Mouse (Mus musculus) MEL (cell line): ENCODE results near the gene Ccr6. TPM values are rescaled to one million over a fixed set of nuclear protein-coding genes. Genes with fewer than 3 reads are reported as not detected.

Source experiments
- DNase-seq: peaks from one replicate; pipeline ENCODE4 v3.0.0; 2011; ENCODE audit warnings: low read depth, low spot score
- H3K27ac ChIP-seq: 2 replicates; pipeline ENCODE4 v1.5.1; 2012; ENCODE audit warnings: low read depth, mild to moderate bottlenecking, control low read depth, low read length, moderate library complexity; ENCODE audit not compliant: control insufficient read depth
- H3K27me3 ChIP-seq, 2 experiments: fragments of 150-350 bp in 1 of 2; sonication (generic) in 1 of 2; 2 replicates each; pipeline ENCODE4 v1.6.1; 2012; ENCODE audit warnings: low read length in 2 of 2, mild to moderate bottlenecking in 2 of 2, improper control_type of control experiment in 1 of 2, moderate library complexity in 1 of 2; ENCODE audit not compliant: insufficient read depth in 2 of 2, control insufficient read depth in 1 of 2
- H3K36me3 ChIP-seq, 2 experiments: 2 replicates each; pipeline ENCODE4 v1.6.1; 2012 to 2014; ENCODE audit warnings: low read length in 2 of 2, improper control_type of control experiment in 1 of 2, inconsistent platforms in 1 of 2, mild to moderate bottlenecking in 1 of 2; ENCODE audit not compliant: insufficient read depth in 2 of 2, control insufficient read depth in 1 of 2
- H3K4me1 ChIP-seq, 2 experiments: fragments of 150-350 bp in 1 of 2; sonication (generic) in 1 of 2; 2 replicates each; pipeline ENCODE4 v1.6.1; 2012; ENCODE audit warnings: low read length in 2 of 2, improper control_type of control experiment in 1 of 2, mild to moderate bottlenecking in 1 of 2; ENCODE audit not compliant: insufficient read depth in 2 of 2, control insufficient read depth in 1 of 2
- H3K4me3 ChIP-seq, 2 experiments: fragments of 150-350 bp in 1 of 2; sonication (generic) in 1 of 2; 2 replicates each; pipeline ENCODE4 v1.5.1; 2012; ENCODE audit warnings: low read depth in 2 of 2, low read length in 2 of 2, mild to moderate bottlenecking in 2 of 2, moderate library complexity in 2 of 2, control low read depth in 1 of 2, improper control_type of control experiment in 1 of 2; ENCODE audit not compliant: control insufficient read depth in 1 of 2, insufficient read depth in 1 of 2
- H3K79me2 ChIP-seq: 2 replicates; pipeline ENCODE4 v1.6.1; 2012; ENCODE audit warnings: mild to moderate bottlenecking, low read length, moderate library complexity; ENCODE audit not compliant: control insufficient read depth, poor library complexity, insufficient read depth
- H3K9ac ChIP-seq: 2 replicates; pipeline ENCODE4 v1.6.1; 2012; ENCODE audit warnings: low read depth, mild to moderate bottlenecking, control low read depth, low read length, moderate library complexity; ENCODE audit not compliant: control insufficient read depth, poor library complexity, severe bottlenecking
- H3K9me3 ChIP-seq: fragments of 150-350 bp; sonication (generic); replicated peaks from 2 replicates; pipeline ENCODE4 v1.6.1; 2012; ENCODE audit warnings: mild to moderate bottlenecking, low read length, improper control_type of control experiment, moderate library complexity; ENCODE audit not compliant: insufficient read depth
- BHLHE40 ChIP-seq: IDR thresholded peaks from 2 replicates; pipeline ENCODE4 v1.6.1; 2012; ENCODE audit warnings: low read depth, mild to moderate bottlenecking, inconsistent platforms, low read length, improper control_type of control experiment, borderline replicate concordance
- CHD1 ChIP-seq: IDR thresholded peaks from 2 replicates; pipeline ENCODE4 v1.6.1; 2012; ENCODE audit warnings: low read depth, mild to moderate bottlenecking, inconsistent platforms, low read length, improper control_type of control experiment
- CTCF ChIP-seq, 3 experiments: IDR thresholded peaks in 2 of 3; conservative IDR thresholded peaks in 1 of 3; 2 replicates each; pipeline ENCODE4 v1.5.1; 2011 to 2012; ENCODE audit warnings: low read length in 3 of 3, low read depth in 2 of 3, mild to moderate bottlenecking in 2 of 3, improper control_type of control experiment in 1 of 3, inconsistent platforms in 1 of 3, mixed read lengths in 1 of 3, moderate library complexity in 1 of 3; ENCODE audit not compliant: control insufficient read depth in 1 of 3, insufficient read depth in 1 of 3, poor library complexity in 1 of 3, severe bottlenecking in 1 of 3
- EP300 ChIP-seq, 2 experiments: IDR thresholded peaks; 2 replicates each; pipeline ENCODE4 v1.6.1; 2011; ENCODE audit warnings: improper control_type of control experiment in 2 of 2, low read length in 2 of 2, low read depth in 1 of 2, mild to moderate bottlenecking in 1 of 2
- ETS1 ChIP-seq: IDR thresholded peaks from 2 replicates; pipeline ENCODE4 v1.6.1; 2012; ENCODE audit warnings: low read depth, mild to moderate bottlenecking, inconsistent platforms, low read length, improper control_type of control experiment, moderate library complexity
- HCFC1 ChIP-seq: IDR thresholded peaks from 2 replicates; pipeline ENCODE4 v1.6.1; 2012; ENCODE audit warnings: low read depth, mild to moderate bottlenecking, inconsistent platforms, low read length, improper control_type of control experiment, moderate library complexity
- KAT2A ChIP-seq: conservative IDR thresholded peaks from 2 replicates; pipeline ENCODE4 v1.6.1; 2012; ENCODE audit warnings: low read depth, low read length, improper control_type of control experiment, inconsistent platforms
- MAFK ChIP-seq: IDR thresholded peaks from 2 replicates; pipeline ENCODE4 v1.6.1; 2011; ENCODE audit warnings: low read depth, mild to moderate bottlenecking, low read length, improper control_type of control experiment, borderline replicate concordance
- MAX ChIP-seq: IDR thresholded peaks from 2 replicates; pipeline ENCODE4 v1.6.1; 2011; ENCODE audit warnings: low read length, improper control_type of control experiment
- MAZ ChIP-seq: IDR thresholded peaks from 2 replicates; pipeline ENCODE4 v1.6.1; 2012; ENCODE audit warnings: low read depth, mild to moderate bottlenecking, inconsistent platforms, low read length, improper control_type of control experiment
- MEF2A ChIP-seq: IDR thresholded peaks from 2 replicates; pipeline ENCODE4 v1.6.1; 2014; ENCODE audit warnings: low read depth, mild to moderate bottlenecking, inconsistent platforms, low read length, improper control_type of control experiment; ENCODE audit not compliant: poor library complexity, insufficient replicate concordance, severe bottlenecking; ENCODE audit errors: extremely low read depth
- NRF1 ChIP-seq: IDR thresholded peaks from 2 replicates; pipeline ENCODE4 v1.6.1; 2014; ENCODE audit warnings: low read depth, mild to moderate bottlenecking, inconsistent platforms, low read length, improper control_type of control experiment, moderate library complexity; ENCODE audit not compliant: poor library complexity, insufficient read depth, severe bottlenecking
- POLR2A ChIP-seq, 2 experiments: IDR thresholded peaks; 2 replicates each; pipeline ENCODE4 v1.6.1; 2011 to 2012; ENCODE audit warnings: low read length in 2 of 2, mild to moderate bottlenecking in 2 of 2, control low read depth in 1 of 2, improper control_type of control experiment in 1 of 2, low read depth in 1 of 2, moderate library complexity in 1 of 2; ENCODE audit not compliant: control insufficient read depth in 1 of 2, insufficient read depth in 1 of 2, poor library complexity in 1 of 2
- POLR2AphosphoS2 ChIP-seq: IDR thresholded peaks from 2 replicates; pipeline ENCODE4 v1.6.1; 2011; ENCODE audit warnings: low read length, improper control_type of control experiment
- POLR2AphosphoS5 ChIP-seq: IDR thresholded peaks from 2 replicates; pipeline ENCODE4 v1.6.1; 2012; ENCODE audit warnings: low read depth, borderline replicate concordance, mild to moderate bottlenecking, inconsistent platforms, low read length, moderate library complexity, mixed read lengths
- RAD21 ChIP-seq: IDR thresholded peaks from 2 replicates; pipeline ENCODE4 v1.6.1; 2011; ENCODE audit warnings: mild to moderate bottlenecking, low read depth, low read length, improper control_type of control experiment
- RCOR1 ChIP-seq: IDR thresholded peaks from 2 replicates; pipeline ENCODE4 v1.6.1; 2012; ENCODE audit warnings: low read depth, mild to moderate bottlenecking, inconsistent platforms, low read length, improper control_type of control experiment
- SIN3A ChIP-seq: IDR thresholded peaks from 2 replicates; pipeline ENCODE4 v1.6.1; 2012; ENCODE audit warnings: low read length, improper control_type of control experiment, inconsistent platforms
- SMC3 ChIP-seq: IDR thresholded peaks from 2 replicates; pipeline ENCODE4 v1.6.1; 2011; ENCODE audit warnings: low read depth, low read length, improper control_type of control experiment
- TAL1 ChIP-seq: IDR thresholded peaks from 2 replicates; pipeline ENCODE4 v1.6.1; 2012; ENCODE audit warnings: mild to moderate bottlenecking, inconsistent platforms, low read length, moderate library complexity, mixed read lengths
- TBP ChIP-seq: IDR thresholded peaks from 2 replicates; pipeline ENCODE4 v1.8.0; 2011; ENCODE audit warnings: low read depth, low read length, improper control_type of control experiment
- UBTF ChIP-seq: IDR thresholded peaks from 2 replicates; pipeline ENCODE4 v1.6.1; 2012; ENCODE audit warnings: low read depth, mild to moderate bottlenecking, inconsistent platforms, low read length, improper control_type of control experiment, moderate library complexity, borderline replicate concordance; ENCODE audit not compliant: insufficient read depth
- USF1 ChIP-seq: IDR thresholded peaks from 2 replicates; pipeline ENCODE4 v1.6.1; 2014; ENCODE audit warnings: low read depth, mild to moderate bottlenecking, inconsistent platforms, low read length, improper control_type of control experiment, moderate library complexity
- ZC3H11A ChIP-seq: IDR thresholded peaks from 2 replicates; pipeline ENCODE4 v1.6.1; 2012; ENCODE audit warnings: low read depth, mild to moderate bottlenecking, inconsistent platforms, low read length, improper control_type of control experiment
- ZMIZ1 ChIP-seq: IDR thresholded peaks from 2 replicates; pipeline ENCODE4 v1.6.1; 2012; ENCODE audit warnings: low read depth, mild to moderate bottlenecking, inconsistent platforms, low read length, improper control_type of control experiment, moderate library complexity
- ZNF384 ChIP-seq: IDR thresholded peaks from 2 replicates; pipeline ENCODE4 v1.6.1; 2012; ENCODE audit warnings: low read depth, mild to moderate bottlenecking, inconsistent platforms, low read length, improper control_type of control experiment
- polyA plus RNA-seq, 2 experiments: library from polyadenylated mRNA; stranded (reverse) in 1 of 2; unstranded in 1 of 2; fragments of >175 nt in 1 of 2; fragments of >200 nt in 1 of 2; gene quantifications; 2 replicates each; pipeline versions ENCODE4 v1.2.1 to v1.2.4; 2012; ENCODE audit warnings: low replicate concordance in 2 of 2, low read depth in 1 of 2; ENCODE audit not compliant: insufficient read length in 2 of 2, insufficient read depth in 1 of 2, missing spikeins in 1 of 2
- total RNA-seq: library from RNA; depleted of rRNA; stranded (reverse); fragments of 300-350 nt; gene quantifications from 2 replicates; pipeline ENCODE4 v1.2.3, GENCODE M21; 2012

The Ccr6 gene
- total and polyA plus RNA-seq, 3 experiments: not detected

DNA sequence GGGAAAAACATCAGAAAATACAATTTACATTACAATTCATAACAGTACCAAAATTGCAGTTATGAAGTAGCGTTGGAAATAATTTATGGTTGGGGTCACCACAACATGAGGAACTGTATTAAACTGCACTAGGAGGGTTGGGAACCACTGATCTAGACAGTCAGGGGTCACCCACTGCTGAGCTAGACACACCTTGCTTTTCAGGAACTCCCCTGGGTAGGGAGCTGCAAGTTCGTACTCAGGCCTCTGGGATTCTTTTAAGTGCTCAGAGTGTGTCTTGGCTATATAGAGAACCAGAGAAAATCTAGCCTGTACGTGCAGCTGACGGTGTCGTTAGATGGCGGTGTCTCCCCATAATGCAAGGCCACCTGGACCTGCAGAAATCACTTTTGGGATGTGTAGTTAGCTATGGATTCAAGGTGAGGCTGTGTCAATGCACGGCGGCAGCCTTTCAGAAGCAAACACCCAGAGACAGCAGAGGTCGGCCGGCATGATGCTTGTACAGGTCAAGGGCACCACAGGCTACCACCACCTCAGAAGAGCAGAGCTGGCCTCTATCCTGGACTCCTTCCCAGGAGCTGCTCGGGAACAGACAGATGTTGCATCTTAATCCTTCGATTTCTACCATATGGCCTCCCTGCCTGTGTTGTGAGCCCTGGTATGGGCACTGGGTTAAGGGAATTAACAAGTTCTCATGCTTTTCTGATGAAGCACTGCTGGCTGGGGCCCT is 20.7 kb upstream of the Ccr6 start:
- Histone ChIP-seq H3K36me3 (no peaks in the 10 kb centered on the region), H3K4me1 (no peaks in the 10 kb centered on the region), H3K27me3 (peaks cover 3 to 6% of the 10 kb centered on the region in 2 experiments; a peak in 3 of 4 replicates), H3K4me3 (no peak overlapping the region), H3K27ac (no peak overlapping the region), H3K9me3 (no peaks in the 10 kb centered on the region), H3K9ac (no peak overlapping the region), H3K79me2 (no peaks in the 10 kb centered on the region)
- no peak for TF ChIP-seq KAT2A
- no peak for TF ChIP-seq EP300 (IDR thresholded peaks at IDR 0.05; ENCODE audit: low read depth in 1 of 2, low read length in 2 of 2)
- no peak for TF ChIP-seq SMC3
- TF ChIP-seq ZNF384: no peak
- TF ChIP-seq USF1: no peak
- TF ChIP-seq CTCF (IDR thresholded peaks at IDR 0.05 in 2 of 3, conservative IDR thresholded peaks at IDR 0.05 in 1 of 3; ENCODE audit: control insufficient read depth in 1 of 3, insufficient read depth in 1 of 3, low read depth in 2 of 3, low read length in 3 of 3, poor library complexity in 1 of 3, severe bottlenecking in 1 of 3): no peak
- no peak for TF ChIP-seq UBTF
- no peak for TF ChIP-seq MEF2A
- no peak for TF ChIP-seq RCOR1
- TF ChIP-seq MAX: no peak
- no peak for TF ChIP-seq ETS1
- no peak for TF ChIP-seq POLR2AphosphoS2
- TF ChIP-seq SIN3A: no peak
- TF ChIP-seq HCFC1: no peak
- TF ChIP-seq ZC3H11A: no peak
- TF ChIP-seq NRF1: no peak
- TF ChIP-seq MAZ: no peak
- TF ChIP-seq CHD1: no peak
- TF ChIP-seq POLR2AphosphoS5: no peak
- TF ChIP-seq ZMIZ1: no peak
- no peak for DNase-seq

DNA sequence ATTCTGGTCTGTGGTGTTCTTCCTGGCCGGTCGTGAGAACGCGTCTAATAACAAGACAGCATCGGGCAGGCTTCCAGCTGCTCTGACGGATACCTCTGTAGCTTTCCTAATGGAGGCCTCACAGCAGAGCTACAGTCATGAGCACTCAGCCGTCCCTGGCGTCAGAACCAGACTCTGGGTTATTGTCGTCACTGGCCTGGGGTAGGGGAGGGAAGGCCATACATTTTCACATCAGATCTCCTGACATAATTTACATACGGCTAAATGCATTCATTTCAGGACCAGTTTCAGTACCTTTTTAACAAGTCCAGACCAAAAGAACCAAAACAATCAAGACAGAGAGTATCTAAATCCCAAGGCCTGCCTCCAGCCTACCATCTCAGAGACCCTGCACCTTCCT is 12.6 kb upstream of the Ccr6 start:
- Histone ChIP-seq H3K79me2 (no peaks in the 10 kb centered on the region), H3K9ac (no peak overlapping the region), H3K9me3 (no peaks in the 10 kb centered on the region), H3K4me3 (no peak overlapping the region), H3K36me3 (no peaks in the 10 kb centered on the region), H3K4me1 (no peaks in the 10 kb centered on the region), H3K27ac (no peak overlapping the region), H3K27me3 (peaks cover 0 to 2% of the 10 kb centered on the region in 2 experiments; a peak in 2 of 4 replicates)
- no peak for TF ChIP-seq USF1
- no peak for TF ChIP-seq ETS1
- no peak for TF ChIP-seq ZNF384
- TF ChIP-seq MAX: no peak
- no peak for TF ChIP-seq TAL1
- TF ChIP-seq BHLHE40: no peak
- TF ChIP-seq MAFK: no peak
- no peak for TF ChIP-seq TBP
- no peak for TF ChIP-seq POLR2A (IDR thresholded peaks at IDR 0.05; ENCODE audit: control insufficient read depth in 1 of 2, insufficient read depth in 1 of 2, low read depth in 1 of 2, low read length in 2 of 2, poor library complexity in 1 of 2)
- TF ChIP-seq RAD21: no peak
- no peak for TF ChIP-seq SMC3
- DNase-seq: no peak
